Mouse (Mus musculus) lung, postnatal 0 days (tissue): Measurements from ENCODE around the gene Gmeb2. TPM values are rescaled to one million over a fixed set of nuclear protein-coding genes. Genes with fewer than 3 reads are reported as not detected.
"Not testable (repeated sequence)": the region's sequence is repeated elsewhere in the genome, so short reads cannot be mapped to it uniquely, and the experiment has no call there.

ENCODE experiments used
- ATAC-seq: fragments of 200-750 bp; cut with Nextera tagmentation; 2 replicates; pipeline ENCODE4 v1.8.0; 2017; ENCODE audit warnings: moderate library complexity
- DNase-seq: peaks from one replicate; pipeline ENCODE4 v3.0.0-alpha.2; 2016; ENCODE audit warnings: low spot score
- H3K27ac ChIP-seq: fragments of 300-500 bp; sonication (generic); 2 replicates; pipeline ENCODE4 v1.5.1; 2014; ENCODE audit warnings: antibody characterized with exemption, mild to moderate bottlenecking, low read length, mixed read lengths
- H3K27me3 ChIP-seq: fragments of 300-500 bp; sonication (generic); replicated peaks from 2 replicates; pipeline ENCODE4 v1.6.1; 2014; ENCODE audit warnings: low read length, mixed read lengths; ENCODE audit not compliant: insufficient read depth
- H3K36me3 ChIP-seq: fragments of 300-500 bp; sonication (generic); 2 replicates; pipeline ENCODE4 v1.6.1; 2014; ENCODE audit warnings: low read length, mixed read lengths; ENCODE audit not compliant: insufficient read depth
- H3K4me1 ChIP-seq: fragments of 300-500 bp; sonication (generic); 2 replicates; pipeline ENCODE4 v1.6.1; 2014; ENCODE audit warnings: antibody characterized with exemption, low read depth, low read length, mixed read lengths; ENCODE audit not compliant: insufficient read depth
- H3K4me2 ChIP-seq: fragments of 300-500 bp; sonication (generic); replicated peaks from 2 replicates; pipeline ENCODE4 v1.6.1; 2014; ENCODE audit warnings: low read depth, mild to moderate bottlenecking, low read length, moderate library complexity, mixed read lengths
- H3K4me3 ChIP-seq: fragments of 300-500 bp; sonication (generic); 2 replicates; pipeline ENCODE4 v1.5.1; 2014; ENCODE audit warnings: low read depth, low read length
- H3K9ac ChIP-seq: fragments of 300-500 bp; sonication (generic); replicated peaks from 2 replicates; pipeline ENCODE4 v1.6.1; 2014; ENCODE audit warnings: low read depth, mild to moderate bottlenecking
- H3K9me3 ChIP-seq: fragments of 300-500 bp; sonication (generic); 2 replicates; pipeline ENCODE4 v1.6.1; 2016; ENCODE audit warnings: low read length, mixed read lengths
- CTCF ChIP-seq: IDR thresholded peaks from 2 replicates; pipeline ENCODE4 v1.5.1; 2016; ENCODE audit warnings: antibody characterized with exemption, mild to moderate bottlenecking
- EP300 ChIP-seq: IDR thresholded peaks from 2 replicates; pipeline ENCODE4 v1.6.1; 2016; ENCODE audit warnings: antibody characterized with exemption, mild to moderate bottlenecking, control low read depth
- WGBS: fragments of 180-500 bp; shearing (Covaris S2); extraction: QIAGEN DNeasy Blood & Tissue Kit; methylation state at CpG from one replicate; pipeline ENCODE4 v1.1.7; 2014; 5-methylcytosine and 5-hydroxymethylcytosine counted together
- polyA plus RNA-seq: library from polyadenylated mRNA; unstranded; fragments of >200 nt; fragmentation: Nextera tagmentation; extraction: Ambion mirVana; gene quantifications from 2 replicates; pipeline ENCODE4 v1.2.1, GENCODE M21; 2015

Gmeb2 gene
- 7.6 and 7.8 TPM in 2 replicates for polyA plus RNA-seq

DNA sequence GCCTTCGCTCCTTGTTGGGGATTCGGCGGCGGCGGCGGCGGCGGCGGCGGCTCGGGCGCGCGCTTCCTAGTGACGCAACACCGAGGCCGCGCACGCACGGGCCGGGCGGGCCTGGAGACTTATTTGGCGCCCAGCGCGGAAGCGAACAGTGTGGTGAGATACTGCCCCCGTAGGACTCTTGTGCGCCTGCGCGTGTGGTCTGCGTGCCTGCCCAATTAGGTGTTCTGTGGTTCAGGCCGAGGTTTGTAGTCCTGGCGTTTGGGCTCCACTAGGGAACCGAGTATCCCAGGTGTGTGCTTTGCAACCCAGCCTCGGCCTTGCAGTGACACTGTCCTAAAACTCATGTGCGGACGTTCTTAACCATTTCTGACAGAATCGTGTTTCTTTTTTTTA is at the start of gene Gmeb2:
Gene Gmeb2, minus strand, starts transcription at position 78 of the 393 bp plus-strand sequence.
- peak within 1 kb of the TSS; percentile 75 for H3K4me3 ChIP-seq
- DNase-seq, result peak; percentile 98
- WGBS, result 6% methylated on average over 34 of the region's 38 CpGs
- TF ChIP-seq CTCF, result peak; percentile 51
- H3K9me3 ChIP-seq, H3K36me3 ChIP-seq, H3K27me3 ChIP-seq: not testable (repeated sequence)
- H3K4me1 ChIP-seq, result peaks cover 11% of the 10 kb centered on the region; the same call in 1 of the 2 replicates
- H3K4me2 ChIP-seq, result peak within 1 kb of the TSS; percentile 70
- peak within 1 kb of the TSS; percentile 75 for H3K9ac ChIP-seq
- peak within 1 kb of the TSS; percentile 94 for H3K27ac ChIP-seq
- peak; percentile 97 for ATAC-seq

DNA sequence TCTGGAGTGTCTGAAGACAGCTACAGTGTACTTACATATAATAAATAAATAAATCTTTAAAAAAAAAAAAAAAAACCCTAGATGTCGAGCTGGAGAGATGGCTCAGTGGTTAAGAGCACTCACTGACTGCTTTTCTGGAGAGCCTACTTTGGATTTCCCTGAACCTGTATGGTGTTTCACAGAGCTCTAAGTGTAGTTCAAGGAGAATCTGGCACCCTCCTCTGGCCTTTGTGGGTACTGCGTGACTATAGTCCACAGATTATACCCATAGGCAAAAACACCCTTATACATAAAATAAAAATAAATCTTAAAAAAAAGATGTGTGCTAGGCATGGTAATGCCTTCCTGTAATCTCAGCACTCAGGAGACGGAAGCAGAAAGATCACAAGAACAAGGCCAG is 46.2 kb upstream of the Gmeb2 start:
- H3K4me3 ChIP-seq, result no peak overlapping the region
- no peak overlapping the region for H3K9ac ChIP-seq
- no peak overlapping the region for H3K4me2 ChIP-seq
- TF ChIP-seq CTCF (peak; percentile 77), EP300 (no peak)
- WGBS, result 57% methylated on average over 3 of the region's 3 CpGs
- peaks cover 23% of the 10 kb centered on the region; the same call in 1 of the 2 replicates for H3K36me3 ChIP-seq
- H3K4me1 ChIP-seq, result no peaks in the 10 kb centered on the region
- no peak overlapping the region for H3K27ac ChIP-seq
- H3K27me3 ChIP-seq, result no peaks in the 10 kb centered on the region
- H3K9me3 ChIP-seq, result no peaks in the 10 kb centered on the region
- peak; percentile 62 for ATAC-seq
- DNase-seq, result peak; percentile 73

DNA sequence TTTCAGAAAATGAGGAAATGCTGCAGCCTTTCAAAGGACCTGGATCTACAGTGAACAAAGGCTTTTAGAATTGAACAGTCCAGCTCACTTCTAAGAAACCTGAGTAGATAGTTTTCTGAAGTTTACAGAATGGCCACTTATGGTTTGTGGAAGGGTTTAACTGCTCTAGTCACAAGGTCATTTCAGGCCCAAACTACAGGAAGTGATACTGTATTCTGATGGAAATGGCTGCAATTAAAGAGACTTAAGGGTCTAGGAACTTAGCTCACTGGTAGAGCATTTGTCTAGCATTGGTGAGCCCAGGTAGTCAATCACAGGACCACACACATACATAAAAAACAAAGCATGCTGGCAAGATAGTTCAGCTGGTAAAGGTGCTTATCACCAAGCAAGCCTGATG is 44.7 kb upstream of the Gmeb2 start:
- DNase-seq (no peak), ATAC-seq (no peak)
- no peaks in the 10 kb centered on the region for H3K27me3 ChIP-seq
- H3K4me2 ChIP-seq, result no peak overlapping the region
- H3K9ac ChIP-seq, result no peak overlapping the region
- H3K27ac ChIP-seq, result no peak overlapping the region
- TF ChIP-seq CTCF, result no peak
- no peak for TF ChIP-seq EP300
- H3K9me3 ChIP-seq, result no peaks in the 10 kb centered on the region
- peaks cover 23% of the 10 kb centered on the region; the same call in 1 of the 2 replicates for H3K36me3 ChIP-seq
- H3K4me3 ChIP-seq, result no peak overlapping the region
- no peaks in the 10 kb centered on the region for H3K4me1 ChIP-seq

- Histone ChIP-seq H3K27ac (no peak overlapping the region), H3K9me3 (no peaks in the 10 kb centered on the region), H3K36me3 (peaks cover 23% of the 10 kb centered on the region; the same call in 1 of the 2 replicates), H3K4me2 (no peak overlapping the region), H3K27me3 (no peaks in the 10 kb centered on the region), H3K4me3 (no peak overlapping the region), H3K9ac (no peak overlapping the region), H3K4me1 (no peaks in the 10 kb centered on the region)
- WGBS, result 100% methylated on average over 2 of the region's 2 CpGs
- no peak for ATAC-seq
- TF ChIP-seq EP300, result no peak
- no peak for TF ChIP-seq CTCF
- DNase-seq, result no peak
These were observed 38.3 kb upstream of the Gmeb2 start for GRCm38 (mm10) chr2:181326098-181326497.

GRCm38 (mm10) chr2:181322136-181322535 is 34.3 kb upstream of the Gmeb2 start:
- Histone ChIP-seq H3K27ac (no peak overlapping the region), H3K4me2 (no peak overlapping the region), H3K9me3 (no peaks in the 10 kb centered on the region), H3K4me1 (peaks cover 4% of the 10 kb centered on the region; the same call in 1 of the 2 replicates), H3K4me3 (no peak overlapping the region), H3K9ac (no peak overlapping the region), H3K36me3 (peaks cover 16% of the 10 kb centered on the region; the same call in 1 of the 2 replicates), H3K27me3 (no peaks in the 10 kb centered on the region)
- WGBS, result 84% methylated on average over 5 of the region's 5 CpGs
- DNase-seq (no peak), ATAC-seq (no peak)
- TF ChIP-seq CTCF, result no peak
- no peak for TF ChIP-seq EP300

- Histone ChIP-seq H3K36me3 (peaks cover 16% of the 10 kb centered on the region; the same call in 1 of the 2 replicates), H3K27ac (no peak overlapping the region), H3K9ac (peak overlapping the region; percentile 17; the same call in 1 of the 2 replicates), H3K4me1 (peaks cover 4% of the 10 kb centered on the region; the same call in 1 of the 2 replicates), H3K9me3 (no peaks in the 10 kb centered on the region), H3K4me3 (peak overlapping the region; percentile 63), H3K4me2 (peak overlapping the region; percentile 56), H3K27me3 (no peaks in the 10 kb centered on the region)
- WGBS, result 9% methylated on average over 7 of the region's 7 CpGs
- TF ChIP-seq EP300, result no peak
- no peak for TF ChIP-seq CTCF
- DNase-seq (no peak), ATAC-seq (no peak)
These were observed 32.3 kb upstream of the Gmeb2 start for GRCm38 (mm10) chr2:181320103-181320499.
